Mouse (Mus musculus) embryonic facial prominence, embryonic 11.5 days (tissue): Measurements from ENCODE around the gene Prr27. TPM values are rescaled to one million over a fixed set of nuclear protein-coding genes. Genes with fewer than 3 reads are reported as not detected.

ENCODE experiments used
- ATAC-seq: fragments of 200-750 bp; cut with Nextera tagmentation; replicated peaks from 2 replicates; pipeline ENCODE4 v1.8.0; 2017; ENCODE audit warnings: low read depth; ENCODE audit not compliant: insufficient number of reproducible peaks, low FRiP score, low TSS enrichment
- DNase-seq: peaks from one replicate; pipeline ENCODE4 v3.0.0-alpha.2; 2015; ENCODE audit warnings: low spot score
- H3K27ac ChIP-seq: fragments of 300-500 bp; sonication (generic); replicated peaks from 2 replicates; pipeline ENCODE4 v1.5.1; 2014; ENCODE audit warnings: mild to moderate bottlenecking, low read depth, low read length, control low read depth
- H3K27me3 ChIP-seq: fragments of 300-500 bp; sonication (generic); 2 replicates; pipeline ENCODE4 v1.6.1; 2014; ENCODE audit warnings: mild to moderate bottlenecking, low read length, moderate library complexity, mixed read lengths; ENCODE audit not compliant: control insufficient read depth, insufficient read depth
- H3K36me3 ChIP-seq: fragments of 300-500 bp; sonication (generic); replicated peaks from 2 replicates; pipeline ENCODE4 v1.6.1; 2014; ENCODE audit warnings: low read depth, mild to moderate bottlenecking, low read length, moderate library complexity, mixed read lengths; ENCODE audit not compliant: control insufficient read depth, insufficient read depth
- H3K4me1 ChIP-seq: fragments of 300-500 bp; sonication (generic); 2 replicates; pipeline ENCODE4 v1.6.1; 2014; ENCODE audit warnings: low read length, mixed read lengths; ENCODE audit not compliant: control insufficient read depth, insufficient read depth
- H3K4me2 ChIP-seq: fragments of 300-500 bp; sonication (generic); 2 replicates; pipeline ENCODE4 v1.6.1; 2014; ENCODE audit warnings: low read depth, mild to moderate bottlenecking, control low read depth, low read length, moderate library complexity
- H3K4me3 ChIP-seq: fragments of 300-500 bp; sonication (generic); 2 replicates; pipeline ENCODE4 v1.5.1; 2014; ENCODE audit warnings: low read depth, low read length, control low read depth
- H3K9ac ChIP-seq: fragments of 300-500 bp; sonication (generic); replicated peaks from 2 replicates; pipeline ENCODE4 v1.6.1; 2014; ENCODE audit warnings: mild to moderate bottlenecking, control low read depth, low read length
- H3K9me3 ChIP-seq: fragments of 300-500 bp; sonication (generic); replicated peaks from 2 replicates; pipeline ENCODE4 v1.6.1; 2016; ENCODE audit warnings: mild to moderate bottlenecking, low read length, inconsistent platforms, mixed read lengths; ENCODE audit not compliant: control insufficient read depth
- WGBS: fragments of 180-500 bp; shearing (Covaris S2); extraction: QIAGEN DNeasy Blood & Tissue Kit; methylation state at CpG from one replicate; pipeline ENCODE4 v1.1.7; 2014; 5-methylcytosine and 5-hydroxymethylcytosine counted together
- polyA plus RNA-seq: library from polyadenylated mRNA; unstranded; fragments of >200 nt; fragmentation: Nextera tagmentation; extraction: Ambion mirVana; gene quantifications from 2 replicates; pipeline ENCODE4 v1.2.1, GENCODE M21; 2014

The Prr27 gene
- not detected in 2 replicates for polyA plus RNA-seq

- H3K4me1 ChIP-seq, result no peaks in the 10 kb centered on the region
- H3K27ac ChIP-seq, result no peak within 1 kb of the TSS
- H3K4me3 ChIP-seq, result no peak within 1 kb of the TSS
- no peaks in the 10 kb centered on the region for H3K9me3 ChIP-seq
- H3K27me3 ChIP-seq, result no peaks in the 10 kb centered on the region
- DNase-seq, result no peak
- H3K9ac ChIP-seq, result no peak within 1 kb of the TSS
- 83% methylated on average over 1 of the region's 1 CpGs for WGBS
- no peak for ATAC-seq
- H3K4me2 ChIP-seq, result no peak within 1 kb of the TSS
- no peaks in the 10 kb centered on the region for H3K36me3 ChIP-seq
Observed at GRCm38 (mm10) chr5:87825386-87825785, at the start of gene Prr27. TSS of gene Prr27 (plus strand) at chr5:87825686.

DNA sequence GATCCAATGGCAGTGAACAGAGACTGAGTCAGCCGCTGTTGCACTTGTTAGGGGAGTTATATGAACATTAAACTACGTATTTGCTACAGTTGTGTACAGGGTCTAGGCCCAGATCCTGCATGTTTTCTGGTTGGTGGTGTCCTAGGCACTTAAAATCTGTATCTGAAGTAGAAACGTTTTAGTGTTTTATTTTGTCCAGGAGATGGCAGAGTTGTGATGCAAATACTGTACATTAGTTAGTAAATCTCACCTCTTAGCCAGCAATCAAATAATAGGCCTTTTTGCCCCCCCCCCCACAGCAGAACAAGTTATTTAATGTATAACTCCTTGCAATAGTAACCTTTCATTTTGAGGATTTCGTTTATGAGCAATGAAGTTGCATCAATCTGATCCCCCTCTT lies 42.8 kb upstream of the Prr27 start:
- H3K4me2 ChIP-seq, result no peak overlapping the region
- H3K9me3 ChIP-seq, result no peaks in the 10 kb centered on the region
- no peak overlapping the region for H3K4me3 ChIP-seq
- H3K9ac ChIP-seq, result no peak overlapping the region
- 65% methylated on average over 4 of the region's 4 CpGs for WGBS
- no peak overlapping the region for H3K27ac ChIP-seq
- no peaks in the 10 kb centered on the region for H3K4me1 ChIP-seq
- no peak for DNase-seq
- no peak for ATAC-seq
- no peaks in the 10 kb centered on the region for H3K36me3 ChIP-seq
- H3K27me3 ChIP-seq, result no peaks in the 10 kb centered on the region

GRCm38 (mm10) chr5:87807782-87808181 lies 17.7 kb upstream of the Prr27 start, which contains the start of gene Csn1s2b:
TSS of gene Csn1s2b (plus strand) at chr5:87808082.
- H3K27ac ChIP-seq, result no peak within 1 kb of the TSS
- no peak for ATAC-seq
- WGBS, result 80% methylated on average over 2 of the region's 2 CpGs

GRCm38 (mm10) chr5:87809253-87809652 lies 16.2 kb upstream of the Prr27 start:
- no peak for ATAC-seq
- H3K9ac ChIP-seq, result no peak overlapping the region

More at GRCm38 (mm10) chr5:87807782-87808181, 17.7 kb upstream of the Prr27 start, which contains the start of gene Csn1s2b:
- H3K4me3 ChIP-seq, result no peak within 1 kb of the TSS
- no peaks in the 10 kb centered on the region for H3K27me3 ChIP-seq
- no peaks in the 10 kb centered on the region for H3K36me3 ChIP-seq
- H3K4me1 ChIP-seq, result no peaks in the 10 kb centered on the region
- H3K9ac ChIP-seq, result no peak within 1 kb of the TSS
- no peaks in the 10 kb centered on the region for H3K9me3 ChIP-seq
- H3K4me2 ChIP-seq, result no peak within 1 kb of the TSS
- DNase-seq, result no peak

GRCm38 (mm10) chr5:87855136-87855716 lies 29.7 kb downstream of the Prr27 start:
- no peak overlapping the region for H3K4me3 ChIP-seq
- no peak overlapping the region for H3K4me2 ChIP-seq
- H3K4me1 ChIP-seq, result no peaks in the 10 kb centered on the region
- ATAC-seq (no peak), DNase-seq (peak; percentile 9)
- H3K36me3 ChIP-seq, result no peaks in the 10 kb centered on the region
- 69% methylated on average over 3 of the region's 3 CpGs for WGBS
- H3K27me3 ChIP-seq, result no peaks in the 10 kb centered on the region
- H3K9me3 ChIP-seq, result no peaks in the 10 kb centered on the region
- no peak overlapping the region for H3K9ac ChIP-seq
- H3K27ac ChIP-seq, result no peak overlapping the region

More at GRCm38 (mm10) chr5:87809253-87809652, 16.2 kb upstream of the Prr27 start:
- Histone ChIP-seq H3K27ac (no peak overlapping the region), H3K27me3 (no peaks in the 10 kb centered on the region), H3K4me1 (no peaks in the 10 kb centered on the region), H3K4me3 (no peak overlapping the region), H3K9me3 (no peaks in the 10 kb centered on the region), H3K36me3 (no peaks in the 10 kb centered on the region), H3K4me2 (no peak overlapping the region)
- DNase-seq, result no peak
- 65% methylated on average over 2 of the region's 2 CpGs for WGBS

GRCm38 (mm10) chr5:87870084-87870483 lies 44.6 kb downstream of the Prr27 start:
- ATAC-seq, result no peak
- DNase-seq, result no peak

DNA sequence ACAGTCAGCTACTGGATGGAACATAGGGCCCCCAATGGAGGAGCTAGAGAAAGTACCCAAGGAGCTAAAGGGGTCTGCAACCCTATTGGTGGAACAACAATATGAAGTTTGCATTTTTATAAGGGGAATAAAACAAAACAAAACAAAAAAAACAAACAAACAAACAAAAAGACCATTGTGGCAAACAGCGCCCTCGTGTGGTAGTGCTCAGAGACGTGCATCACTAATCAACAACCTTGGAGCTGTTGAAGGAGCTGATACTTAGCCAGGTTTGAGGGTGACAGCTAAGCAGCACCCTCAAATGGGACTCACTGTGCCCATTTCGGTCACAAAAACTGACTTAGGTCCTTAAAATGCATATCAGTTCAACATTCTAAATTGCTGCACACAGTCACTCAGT lies 45.9 kb downstream of the Prr27 start:
- Histone ChIP-seq H3K4me2 (no peak overlapping the region), H3K27ac (no peak overlapping the region), H3K9me3 (no peaks in the 10 kb centered on the region), H3K4me3 (no peak overlapping the region), H3K36me3 (no peaks in the 10 kb centered on the region), H3K27me3 (no peaks in the 10 kb centered on the region), H3K4me1 (no peaks in the 10 kb centered on the region), H3K9ac (no peak overlapping the region)
- DNase-seq (no peak), ATAC-seq (no peak)
- WGBS, result 36% methylated on average over 4 of the region's 4 CpGs

More at GRCm38 (mm10) chr5:87870084-87870483, 44.6 kb downstream of the Prr27 start:
- Histone ChIP-seq H3K9me3 (no peaks in the 10 kb centered on the region), H3K27ac (no peak overlapping the region), H3K27me3 (no peaks in the 10 kb centered on the region), H3K4me3 (no peak overlapping the region), H3K36me3 (no peaks in the 10 kb centered on the region), H3K4me1 (no peaks in the 10 kb centered on the region), H3K9ac (no peak overlapping the region), H3K4me2 (no peak overlapping the region)
- WGBS, result 53% methylated on average over 2 of the region's 2 CpGs

GRCm38 (mm10) chr5:87884729-87885128 lies 59.2 kb downstream of the Prr27 start, which contains the start of gene Odam:
TSS of gene Odam (plus strand) at chr5:87885029.
- Histone ChIP-seq H3K36me3 (no peaks in the 10 kb centered on the region), H3K9me3 (no peaks in the 10 kb centered on the region), H3K9ac (no peak within 1 kb of the TSS), H3K27me3 (no peaks in the 10 kb centered on the region), H3K4me2 (no peak within 1 kb of the TSS), H3K4me3 (no peak within 1 kb of the TSS), H3K27ac (no peak within 1 kb of the TSS), H3K4me1 (no peaks in the 10 kb centered on the region)
- WGBS, result 93% methylated on average over 1 of the region's 1 CpGs
- ATAC-seq (no peak), DNase-seq (no peak)
